35 mouse cellular contexts compared by ENCODE assay signal in the genomic region with DNA sequence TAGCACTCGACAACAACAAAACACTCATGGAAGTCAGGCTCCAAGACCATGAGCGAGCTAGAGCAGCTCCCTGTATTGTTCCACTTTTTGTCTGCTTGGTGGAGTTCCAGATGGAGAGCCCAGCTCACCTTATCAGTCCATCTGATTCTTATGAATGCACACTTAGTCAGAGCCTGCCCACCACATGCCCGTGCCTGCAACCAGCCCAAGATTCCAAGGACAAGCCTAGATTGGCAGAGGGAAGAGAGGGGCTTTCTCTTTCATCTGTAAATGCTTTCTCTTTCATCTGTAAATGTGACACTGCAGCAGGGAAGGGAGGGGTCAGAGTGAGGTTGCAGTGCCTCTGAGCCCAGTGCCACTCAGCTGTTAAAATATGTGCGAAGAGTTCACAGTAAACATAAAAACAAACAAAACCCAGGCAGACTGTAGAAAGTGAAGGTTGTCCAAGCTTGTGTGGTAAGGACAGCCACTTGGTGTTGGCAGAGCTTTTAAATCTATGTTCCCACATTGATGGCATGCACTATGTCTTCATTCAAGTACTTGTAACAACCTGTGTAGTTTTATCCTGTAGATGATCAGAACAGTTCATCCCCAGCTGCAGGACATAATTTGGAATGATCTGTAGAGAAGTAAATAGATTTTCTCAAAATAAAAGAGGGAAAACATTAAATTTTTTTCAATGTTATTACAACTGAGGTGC. TPM values are rescaled to one million over a fixed set of nuclear protein-coding genes. Genes with fewer than 3 reads are reported as not detected.
DNase-seq lines count a peak whose midpoint lies in the region; ATAC-seq and TF ChIP-seq lines count a peak whose summit lies in the region.
"Had no signal": no experiment of that assay in that cellular context is flagged by ENCODE, and none has a peak within 500 bp of the region (broad histone marks: within the 10 kb centered on the region; RNA-seq: fewer than 3 reads in every experiment).

No protein-coding gene starts in this region.

- peak; percentile 61; the same call in 1 of the 2 replicates for TF ChIP-seq EP300 in ES-Bruce4 (IDR thresholded peaks at IDR 0.05; ENCODE audit: insufficient read depth, low read depth, low read length)
- TF ChIP-seq EP300 in stomach, postnatal 0 days (optimal IDR thresholded peaks at IDR 0.05): peak; percentile 57

- no peak overlapping the region for H3K27ac ChIP-seq in heart, embryonic 12.5 days (ENCODE audit: poor library complexity, severe bottlenecking)
- peak overlapping the region; percentile 78 for H3K27ac ChIP-seq in ES-Bruce4 (ENCODE audit: insufficient read depth, low read length)
- H3K27ac ChIP-seq in stomach, postnatal 0 days (replicated peaks): peak overlapping the region; percentile 63
- H3K27ac ChIP-seq in forebrain, embryonic 10.5 days: no peak overlapping the region
- H3K27ac ChIP-seq: heart, adult 2 months; heart, embryonic 15.5 days; hindbrain, embryonic 15.5 days; kidney, postnatal 0 days; limb, embryonic 10.5 days; liver, embryonic 15.5 days had no signal

- no peak overlapping the region for H3K9ac ChIP-seq in heart, embryonic 12.5 days
- H3K9ac ChIP-seq in ES-Bruce4 (ENCODE audit: low read depth, poor library complexity, severe bottlenecking): no peak overlapping the region
- no peak overlapping the region for H3K9ac ChIP-seq in stomach, postnatal 0 days (ENCODE audit: low read length)
- H3K9ac ChIP-seq: heart, embryonic 15.5 days; hindbrain, embryonic 15.5 days; liver, embryonic 15.5 days had no signal

- H3K4me3 ChIP-seq in heart, embryonic 12.5 days: no peak overlapping the region
- H3K4me3 ChIP-seq in ES-Bruce4 (ENCODE audit: low read depth, low read length): no peak overlapping the region
- H3K4me3 ChIP-seq in stomach, postnatal 0 days (ENCODE audit: low read depth, low read length): no peak overlapping the region
- no peak overlapping the region for H3K4me3 ChIP-seq in forebrain, embryonic 10.5 days
- H3K4me3 ChIP-seq: heart, adult 2 months; heart, embryonic 15.5 days; hindbrain, embryonic 15.5 days; limb, embryonic 10.5 days; liver, embryonic 15.5 days; myocyte had no signal

- H3K9me3 ChIP-seq in heart, embryonic 12.5 days (replicated peaks): no peaks in the 10 kb centered on the region
- H3K9me3 ChIP-seq in ES-Bruce4 (replicated peaks; ENCODE audit: control insufficient read depth, insufficient read depth, low read length, poor library complexity, severe bottlenecking): no peaks in the 10 kb centered on the region
- H3K9me3 ChIP-seq in stomach, postnatal 0 days (ENCODE audit: control insufficient read depth, low read length): no peaks in the 10 kb centered on the region
- H3K9me3 ChIP-seq in forebrain, embryonic 10.5 days: no peaks in the 10 kb centered on the region
- H3K9me3 ChIP-seq: heart, embryonic 15.5 days; hindbrain, embryonic 15.5 days; limb, embryonic 10.5 days; liver, embryonic 15.5 days had no signal

- no peak for ATAC-seq in heart, embryonic 12.5 days (ENCODE audit: insufficient number of reproducible peaks, low FRiP score)
- ATAC-seq in stomach, postnatal 0 days (ENCODE audit: low FRiP score, low TSS enrichment): peak; percentile 64
- ATAC-seq: forebrain, embryonic 16.5 days; midbrain, embryonic 16.5 days had no signal

- DNase-seq in heart, adult 11 months: peak; percentile 19
- DNase-seq in ZHBTc4 (ENCODE audit: low read depth, low spot score): peak; percentile 66
- DNase-seq in stomach, postnatal 0 days (ENCODE audit: low spot score): no peak
- DNase-seq in right cerebral cortex, adult 18-20 months: no peak
- DNase-seq in natural killer cell, adult 2 months (ENCODE audit: low spot score in 2 of 2): no peak
- DNase-seq in forebrain, embryonic 10.5 days (ENCODE audit: extremely low spot score, low spot score): no peak
- DNase-seq: adrenal gland, postnatal 25 days; B cell, adult 2 months; cerebellum, adult 9-10 months; gastrocnemius, postnatal 14 days; heart, adult 2 months; heart, postnatal 36 days; kidney, adult 2 months; liver; lung, postnatal 4 days; right cerebral cortex, postnatal 4 days; thymus, adult 2 months; thymus, postnatal 4 days had no signal

- no peaks in the 10 kb centered on the region for H3K27me3 ChIP-seq in heart, embryonic 12.5 days (replicated peaks)
- no peaks in the 10 kb centered on the region for H3K27me3 ChIP-seq in ES-Bruce4 (ENCODE audit: control insufficient read depth, insufficient read depth, low read length, poor library complexity, severe bottlenecking)
- H3K27me3 ChIP-seq in stomach, postnatal 0 days (ENCODE audit: control insufficient read depth, insufficient read depth, low read length): no peaks in the 10 kb centered on the region
- H3K27me3 ChIP-seq in forebrain, embryonic 10.5 days (ENCODE audit: poor library complexity, severe bottlenecking): no peaks in the 10 kb centered on the region
- H3K27me3 ChIP-seq: CH12.LX; heart, embryonic 15.5 days; hindbrain, embryonic 15.5 days; liver, embryonic 15.5 days had no signal

- H3K4me2 ChIP-seq in heart, embryonic 12.5 days: no peak overlapping the region
- no peak overlapping the region for H3K4me2 ChIP-seq in stomach, postnatal 0 days (replicated peaks; ENCODE audit: low read depth)
- H3K4me2 ChIP-seq: heart, embryonic 15.5 days; hindbrain, embryonic 15.5 days; liver, embryonic 15.5 days had no signal

- 0 out of 2 replicates have a peak, but pooled peaks cover 3% of the 10 kb centered on the region for H3K4me1 ChIP-seq in heart, embryonic 12.5 days (replicated peaks)
- H3K4me1 ChIP-seq in ES-Bruce4 (ENCODE audit: control insufficient read depth, insufficient read depth, low read length): peaks cover 7% of the 10 kb centered on the region
- H3K4me1 ChIP-seq in stomach, postnatal 0 days (replicated peaks; ENCODE audit: control insufficient read depth, insufficient read depth): no peaks in the 10 kb centered on the region; the same call in 1 of the 2 replicates
- H3K4me1 ChIP-seq in forebrain, embryonic 10.5 days: no peaks in the 10 kb centered on the region
- H3K4me1 ChIP-seq: hindbrain, embryonic 15.5 days; limb, embryonic 10.5 days; liver, embryonic 15.5 days had no signal

- no peak for TF ChIP-seq CTCF in ES-Bruce4 (IDR thresholded peaks at IDR 0.05; ENCODE audit: low read depth, low read length)
- TF ChIP-seq CTCF in stomach, postnatal 0 days (IDR thresholded peaks at IDR 0.05; ENCODE audit: low read depth): no peak

- H3K36me3 ChIP-seq in heart, embryonic 12.5 days: peaks cover 15% of the 10 kb centered on the region
- no peaks in the 10 kb centered on the region; the same call in 1 of the 2 replicates for H3K36me3 ChIP-seq in ES-Bruce4 (ENCODE audit: control insufficient read depth, insufficient read depth, low read length, poor library complexity, severe bottlenecking)
- H3K36me3 ChIP-seq in stomach, postnatal 0 days (ENCODE audit: control insufficient read depth, insufficient read depth, low read length): 0 out of 2 replicates have a peak, but pooled peaks cover 6% of the 10 kb centered on the region
- no peaks in the 10 kb centered on the region for H3K36me3 ChIP-seq in forebrain, embryonic 10.5 days (replicated peaks)

- TF ChIP-seq POLR2A in ES-Bruce4 (IDR thresholded peaks at IDR 0.05; ENCODE audit: insufficient read depth, low read length): no peak

- WGBS in heart, embryonic 12.5 days: 62% methylated on average over 4 of the region's 4 CpGs
- 48% methylated on average over 4 of the region's 4 CpGs for whole genome bisulfite sequencing in stomach, postnatal 0 days
- WGBS in forebrain, embryonic 10.5 days: 76% methylated on average over 4 of the region's 4 CpGs

RNA-seq across cellular contexts. Expression of a gene that starts 22.7 kb away (rescaled TPM):
- polyA plus RNA-seq in heart, embryonic 12.5 days (2016; fragmentation: Nextera tagmentation; extraction: Ambion mirVana): 10.1 and 10.4 TPM in 2 replicates
- polyA plus RNA-seq in ES-Bruce4 (2011; ENCODE audit: insufficient read depth, insufficient read length, low read depth, missing spikeins): 36.6 and 40.5 TPM in 2 replicates
- polyA plus RNA-seq in stomach, postnatal 0 days (2015; fragmentation: Nextera tagmentation; extraction: Ambion mirVana): 24.2 and 24.4 TPM in 2 replicates
- polyA plus RNA-seq in forebrain, embryonic 10.5 days (2016; fragmentation: Nextera tagmentation; extraction: Ambion mirVana): 8.6 and 9.0 TPM in 2 replicates

RNA-seq across cellular contexts. Expression of a gene that starts 22.9 kb away (rescaled TPM):
- polyA plus RNA-seq in heart, embryonic 12.5 days (2016; fragmentation: Nextera tagmentation; extraction: Ambion mirVana): 43.6 and 44.5 TPM in 2 replicates
- 29.0 and 30.4 TPM in 2 replicates for polyA plus RNA-seq in ES-Bruce4 (2011; ENCODE audit: insufficient read depth, insufficient read length, low read depth, missing spikeins)
- polyA plus RNA-seq in stomach, postnatal 0 days (2015; fragmentation: Nextera tagmentation; extraction: Ambion mirVana): 39.3 and 42.4 TPM in 2 replicates
- 42.8 and 43.0 TPM in 2 replicates for polyA plus RNA-seq in forebrain, embryonic 10.5 days (2016; fragmentation: Nextera tagmentation; extraction: Ambion mirVana)

RNA-seq across cellular contexts. Expression of a gene that starts 40.9 kb away (rescaled TPM):
- polyA plus RNA-seq in heart, embryonic 12.5 days (2016; fragmentation: Nextera tagmentation; extraction: Ambion mirVana): 1.2 and 1.3 TPM in 2 replicates
- 7.4 and 7.7 TPM in 2 replicates for polyA plus RNA-seq in ES-Bruce4 (2011; ENCODE audit: insufficient read depth, insufficient read length, low read depth, missing spikeins)
- polyA plus RNA-seq in stomach, postnatal 0 days (2015; fragmentation: Nextera tagmentation; extraction: Ambion mirVana): 3.1 and 3.6 TPM in 2 replicates
- polyA plus RNA-seq in forebrain, embryonic 10.5 days (2016; fragmentation: Nextera tagmentation; extraction: Ambion mirVana): 0.46 and 0.54 TPM in 2 replicates

RNA-seq across cellular contexts. Expression of a gene that starts 45.4 kb away (rescaled TPM):
- polyA plus RNA-seq in heart, embryonic 12.5 days (2016; fragmentation: Nextera tagmentation; extraction: Ambion mirVana): not detected in 2 replicates
- not detected in 2 replicates for polyA plus RNA-seq in ES-Bruce4 (2011; ENCODE audit: insufficient read depth, insufficient read length, low read depth, missing spikeins)
- not detected in 2 replicates for polyA plus RNA-seq in stomach, postnatal 0 days (2015; fragmentation: Nextera tagmentation; extraction: Ambion mirVana)
- not detected in 2 replicates for polyA plus RNA-seq in forebrain, embryonic 10.5 days (2016; fragmentation: Nextera tagmentation; extraction: Ambion mirVana)
- polyA plus RNA-seq: brain, embryonic 14.5 days; embryonic facial prominence, embryonic 11.5 days; forebrain, embryonic 16.5 days; heart, adult 2 months; heart, embryonic 15.5 days; hindbrain, embryonic 15.5 days; intestine, embryonic 14.5 days; kidney, adult 2 months; kidney, postnatal 0 days; limb, embryonic 10.5 days; liver, embryonic 15.5 days; lung, embryonic 16.5 days; midbrain, embryonic 16.5 days; myocyte; neural tube, embryonic 14.5 days; stomach, embryonic 14.5 days; thymus, adult 2 months had no signal

Comparison
In these comparisons a context has a peak if more than half of its experiments do, and no peak if none do; other contexts are left out.
1. DNase-seq: peak in heart, adult 11 months (single experiment) and ZHBTc4 (single experiment); none in stomach, postnatal 0 days (single experiment), right cerebral cortex, adult 18-20 months (single experiment), natural killer cell, adult 2 months (0 of 2) and forebrain, embryonic 10.5 days (single experiment).
2. H3K27ac ChIP-seq: peak in ES-Bruce4 (single experiment) and stomach, postnatal 0 days (single experiment); none in heart, embryonic 12.5 days (single experiment) and forebrain, embryonic 10.5 days (single experiment).